Mouse (Mus musculus) bone marrow, adult 2 months (tissue): ENCODE results near the gene Rnf144a. TPM values are rescaled to one million over a fixed set of nuclear protein-coding genes. Genes with fewer than 3 reads are reported as not detected.

Source experiments
- H3K27ac ChIP-seq: fragments of 200-500 bp; 2 replicates; pipeline ENCODE4 v1.5.1; 2012; ENCODE audit warnings: low read depth, mild to moderate bottlenecking, control low read depth, inconsistent platforms, low read length; ENCODE audit not compliant: control insufficient read depth, poor library complexity, insufficient read depth
- H3K4me1 ChIP-seq: fragments of 200-500 bp; 2 replicates; pipeline ENCODE4 v1.6.1; 2011; ENCODE audit warnings: low read length; ENCODE audit not compliant: control insufficient read depth, insufficient read depth
- H3K4me3 ChIP-seq: fragments of 200-500 bp; replicated peaks from 2 replicates; pipeline ENCODE3; 2011; ENCODE audit warnings: mild to moderate bottlenecking, low read depth, low read length, control low read depth; ENCODE audit not compliant: control insufficient read depth
- CTCF ChIP-seq: fragments of 200-500 bp; IDR thresholded peaks from 2 replicates; pipeline ENCODE4 v1.5.1; 2011; ENCODE audit warnings: low read length, control low read depth; ENCODE audit not compliant: control insufficient read depth, insufficient read depth
- POLR2A ChIP-seq: fragments of 200-500 bp; IDR thresholded peaks from 2 replicates; pipeline ENCODE4 v1.6.1; 2011; ENCODE audit warnings: low read depth, mild to moderate bottlenecking, control low read depth, low read length, borderline replicate concordance; ENCODE audit not compliant: control insufficient read depth
- WGBS: fragments of 180-500 bp; shearing (Covaris S2); methylation state at CpG from one replicate; pipeline ENCODE4 v1.1.7; 2018; 5-methylcytosine and 5-hydroxymethylcytosine counted together
- polyA plus RNA-seq: library from polyadenylated mRNA; stranded (reverse); fragments of >200 nt; gene quantifications from 2 replicates; pipeline ENCODE4 v1.2.4, GENCODE M21; 2011; ENCODE audit warnings: low replicate concordance; ENCODE audit not compliant: missing spikeins, insufficient read depth, insufficient read length

Gene Rnf144a
- polyA plus RNA-seq, 1 experiment = 13.2 TPM

- TF ChIP-seq CTCF (no peak), POLR2A (no peak)
- WGBS = 83% methylated on average over 8 of the region's 8 CpGs
- H3K4me3 ChIP-seq = no peak overlapping the region
- H3K4me1 ChIP-seq = peaks cover 2% of the 10 kb centered on the region; the same call in 1 of the 2 replicates
- H3K27ac ChIP-seq = no peak overlapping the region
These were observed 38.3 kb downstream of the Rnf144a start for GRCm38 (mm10) chr12:26376541-26377323.

- no peaks in the 10 kb centered on the region for H3K4me1 ChIP-seq
- WGBS = 65% methylated on average over 7 of the region's 7 CpGs
- no peak overlapping the region for H3K27ac ChIP-seq
- H3K4me3 ChIP-seq = no peak overlapping the region
- TF ChIP-seq CTCF (no peak), POLR2A (no peak)
These were observed 41.3 kb downstream of the Rnf144a start for GRCm38 (mm10) chr12:26373721-26374120.

GRCm38 (mm10) chr12:26370004-26370403 lies 45.0 kb downstream of the Rnf144a start:
- H3K4me1 ChIP-seq = no peaks in the 10 kb centered on the region
- H3K4me3 ChIP-seq = no peak overlapping the region
- WGBS = 85% methylated on average over 8 of the region's 8 CpGs
- TF ChIP-seq CTCF (no peak), POLR2A (no peak)
- no peak overlapping the region for H3K27ac ChIP-seq

- WGBS = 70% methylated on average over 2 of the region's 2 CpGs
- Histone ChIP-seq H3K4me3 (no peak overlapping the region), H3K27ac (no peak overlapping the region), H3K4me1 (no peaks in the 10 kb centered on the region)
- TF ChIP-seq CTCF = no peak
- no peak for TF ChIP-seq POLR2A
These were observed 47.7 kb downstream of the Rnf144a start for GRCm38 (mm10) chr12:26367361-26367760.

GRCm38 (mm10) chr12:26366372-26366771 lies 48.7 kb downstream of the Rnf144a start:
- H3K4me1 ChIP-seq = no peaks in the 10 kb centered on the region
- no peak overlapping the region for H3K27ac ChIP-seq
- no peak for TF ChIP-seq CTCF
- no peak for TF ChIP-seq POLR2A
- 79% methylated on average over 4 of the region's 4 CpGs for WGBS
- H3K4me3 ChIP-seq = no peak overlapping the region

GRCm38 (mm10) chr12:26365531-26366315 lies 49.3 kb downstream of the Rnf144a start:
- Histone ChIP-seq H3K4me1 (no peaks in the 10 kb centered on the region), H3K4me3 (no peak overlapping the region), H3K27ac (no peak overlapping the region)
- 83% methylated on average over 3 of the region's 3 CpGs for WGBS
- TF ChIP-seq POLR2A (no peak), CTCF (no peak)

- TF ChIP-seq CTCF (no peak), POLR2A (no peak)
- 80% methylated on average over 5 of the region's 5 CpGs for WGBS
- H3K4me1 ChIP-seq = no peaks in the 10 kb centered on the region
- H3K27ac ChIP-seq = no peak overlapping the region
- H3K4me3 ChIP-seq = no peak overlapping the region
These were observed 50.2 kb downstream of the Rnf144a start for GRCm38 (mm10) chr12:26364822-26365221.

- Histone ChIP-seq H3K4me1 (no peaks in the 10 kb centered on the region; the same call in 1 of the 2 replicates), H3K27ac (no peak overlapping the region), H3K4me3 (no peak overlapping the region)
- 90% methylated on average over 10 of the region's 10 CpGs for WGBS
- no peak for TF ChIP-seq POLR2A
- TF ChIP-seq CTCF = no peak
These were observed 54.0 kb downstream of the Rnf144a start for GRCm38 (mm10) chr12:26360946-26361523.
